Mouse (Mus musculus) 3134 (cell line): ENCODE results near the gene Rnf111.
"Not testable (repeated sequence)": the region's sequence is repeated elsewhere in the genome, so short reads cannot be mapped to it uniquely, and the experiment has no call there.

Source experiments
- DNase-seq: peaks from one replicate; pipeline ENCODE4 v3.0.0-alpha.2; 2011; ENCODE audit warnings: low spot score; ENCODE audit not compliant: insufficient read length; ENCODE audit errors: extremely low read depth

Gene Rnf111

GRCm38 (mm10) chr9:70503626-70504041 lies at the start of gene Rnf111:
Gene Rnf111 (minus strand): TSS chr9:70503725.
- DNase-seq = peak; percentile 94

GRCm38 (mm10) chr9:70552233-70552632 lies 48.7 kb upstream of the Rnf111 start:
- not testable (repeated sequence) for DNase-seq

- no peak for DNase-seq
Observed at GRCm38 (mm10) chr9:70551524-70551923, 48.0 kb upstream of the Rnf111 start.

GRCm38 (mm10) chr9:70548304-70548703 lies 44.8 kb upstream of the Rnf111 start:
- no peak for DNase-seq

GRCm38 (mm10) chr9:70546576-70546975 lies 43.1 kb upstream of the Rnf111 start:
- not testable (repeated sequence) for DNase-seq

- DNase-seq = no peak
Observed at GRCm38 (mm10) chr9:70544831-70545230, 41.3 kb upstream of the Rnf111 start.

- no peak for DNase-seq
Observed at GRCm38 (mm10) chr9:70543985-70544384, 40.5 kb upstream of the Rnf111 start.

GRCm38 (mm10) chr9:70543048-70543880 lies 39.7 kb upstream of the Rnf111 start:
- peak; percentile 87 for DNase-seq

GRCm38 (mm10) chr9:70542305-70543041 lies 38.9 kb upstream of the Rnf111 start, which contains the start of gene Sltm:
Gene Sltm (plus strand): TSS chr9:70542754.
- peak; percentile 97 for DNase-seq

- no peak for DNase-seq
Observed at GRCm38 (mm10) chr9:70541584-70541983, 38.1 kb upstream of the Rnf111 start.

- DNase-seq = no peak
Observed at GRCm38 (mm10) chr9:70533328-70533727, 29.8 kb upstream of the Rnf111 start.

- DNase-seq = no peak
Observed at GRCm38 (mm10) chr9:70524366-70524765, 20.8 kb upstream of the Rnf111 start.

- no peak for DNase-seq
Observed at GRCm38 (mm10) chr9:70523813-70524212, 20.3 kb upstream of the Rnf111 start.

- no peak for DNase-seq
Observed at GRCm38 (mm10) chr9:70520651-70521050, 17.1 kb upstream of the Rnf111 start.

- DNase-seq = no peak
Observed at GRCm38 (mm10) chr9:70511681-70512080, 8.2 kb upstream of the Rnf111 start.

- DNase-seq = no peak
Observed at GRCm38 (mm10) chr9:70510998-70511583, 7.6 kb upstream of the Rnf111 start.

- peak; percentile 26 for DNase-seq
Observed at GRCm38 (mm10) chr9:70509906-70510525, 6.5 kb upstream of the Rnf111 start.

- DNase-seq = no peak
Observed at GRCm38 (mm10) chr9:70506787-70507186, 3.3 kb upstream of the Rnf111 start.

GRCm38 (mm10) chr9:70506186-70506585 lies 2.7 kb upstream of the Rnf111 start:
- DNase-seq = no peak

- peak; percentile 61 for DNase-seq
Observed at GRCm38 (mm10) chr9:70503015-70503603, 416 bp downstream of the Rnf111 start.
